In the genomic region with DNA sequence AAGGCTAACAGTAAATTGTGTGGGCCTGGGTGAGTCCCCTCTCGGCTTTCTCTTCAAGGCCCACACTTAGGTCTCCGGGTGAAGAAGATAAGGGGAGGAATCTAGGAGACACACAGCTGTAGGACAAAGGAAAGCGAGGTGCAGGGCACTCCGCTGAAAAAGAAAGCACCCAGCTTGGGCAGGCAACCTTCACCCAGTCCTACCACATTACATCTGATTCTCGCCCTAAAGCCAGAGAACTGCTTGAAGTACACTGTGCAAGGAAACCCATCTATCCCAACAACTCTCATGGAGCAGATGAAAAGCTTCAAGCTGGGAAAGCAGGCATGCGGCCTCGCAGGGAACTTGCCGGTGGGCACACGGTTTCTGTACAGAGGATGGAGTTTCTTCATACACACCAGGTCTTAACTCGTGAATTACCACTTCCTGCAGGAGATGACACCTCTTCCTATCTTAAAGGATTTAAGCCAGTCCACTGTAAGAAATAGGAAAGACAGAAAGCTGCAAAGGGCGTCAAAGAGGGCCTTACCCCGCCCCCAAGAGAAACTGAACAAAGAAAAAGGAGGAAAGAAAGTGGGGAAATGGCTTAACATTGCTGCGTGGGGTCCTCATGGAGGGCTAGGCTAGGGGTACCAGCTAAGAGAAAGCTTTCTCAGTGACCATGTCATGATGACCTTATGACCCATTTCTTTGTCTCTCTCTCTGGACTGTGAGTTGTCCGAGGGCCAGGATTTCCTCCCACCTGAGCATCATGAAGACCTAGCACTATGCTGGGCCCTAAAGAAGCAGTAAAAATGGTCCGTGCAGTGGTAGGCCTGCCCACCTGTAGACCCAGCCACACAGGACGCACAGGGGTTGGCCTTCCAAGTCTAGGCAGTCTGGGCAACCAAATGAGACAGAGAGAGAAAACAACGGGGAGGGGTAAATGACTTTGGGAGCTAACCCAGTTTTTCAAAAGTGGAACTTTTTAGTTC, we compare ENCODE assay signal across 8 mouse cellular contexts. TPM values are rescaled to one million over a fixed set of nuclear protein-coding genes. Genes with fewer than 3 reads are reported as not detected.
DNase-seq lines count a peak whose midpoint lies in the region; ATAC-seq and TF ChIP-seq lines count a peak whose summit lies in the region.

No protein-coding gene starts in this region.

- TF ChIP-seq CTCF in CH12.LX (conservative IDR thresholded peaks at IDR 0.05 in 1 of 2, IDR thresholded peaks at IDR 0.05 in 1 of 2; ENCODE audit: low read depth in 2 of 2, low read length in 2 of 2): no peak
- no peak for TF ChIP-seq CTCF in forebrain, postnatal 0 days (IDR thresholded peaks at IDR 0.05; ENCODE audit: low read depth)

- dilution Hi-C loops in CH12.LX (cut with MboI; ENCODE audit: extremely low pct_ligation_motif_present, extremely low pct_unique_long_range_greater_than_20kb, low sequenced_read_pairs): no loop called here

- peak; percentile 24 for DNase-seq in cerebellum, adult 11 months
- DNase-seq in CH12.LX (ENCODE audit: extremely low read depth): no peak
- no peak for DNase-seq in forebrain, postnatal 0 days
- peak; percentile 46 for DNase-seq in kidney, adult 18-20 months
- DNase-seq in layer of hippocampus, postnatal 10 days (ENCODE audit: low spot score in 2 of 2): no peak
- DNase-seq in embryo, embryonic 10 days (ENCODE audit: low spot score): no peak

- H3K4me2 ChIP-seq in CH12.LX (ENCODE audit: insufficient read depth, low read depth, poor library complexity, severe bottlenecking): peak overlapping the region; percentile 83
- peak overlapping the region; percentile 89 for H3K4me2 ChIP-seq in forebrain, postnatal 0 days (ENCODE audit: low read depth)
- H3K4me2 ChIP-seq in midbrain, embryonic 13.5 days (replicated peaks): peak overlapping the region; percentile 72

- H3K4me1 ChIP-seq in CH12.LX (ENCODE audit: control insufficient read depth in 1 of 2, insufficient read depth in 2 of 2): peaks cover 4 to 33% of the 10 kb centered on the region in 2 experiments
- H3K4me1 ChIP-seq in forebrain, postnatal 0 days (ENCODE audit: insufficient read depth): peaks cover 24% of the 10 kb centered on the region
- peaks cover 32% of the 10 kb centered on the region for H3K4me1 ChIP-seq in midbrain, embryonic 13.5 days (replicated peaks)

- no peak for ATAC-seq in cerebellum, adult (ENCODE audit: insufficient number of reproducible peaks, low FRiP score, low TSS enrichment)
- no peak for ATAC-seq in forebrain, postnatal 0 days
- 0 out of 2 replicates have a peak, but pooled peaks have one; percentile 0 for ATAC-seq in midbrain, embryonic 13.5 days

- no peaks in the 10 kb centered on the region for H3K27me3 ChIP-seq in CH12.LX (replicated peaks)
- no peaks in the 10 kb centered on the region for H3K27me3 ChIP-seq in forebrain, postnatal 0 days (ENCODE audit: insufficient read depth, low read length)
- H3K27me3 ChIP-seq in midbrain, embryonic 13.5 days: no peaks in the 10 kb centered on the region

- 46% methylated on average over 17 of the region's 17 CpGs for WGBS in forebrain, postnatal 0 days
- 44% methylated on average over 17 of the region's 17 CpGs for WGBS in midbrain, embryonic 13.5 days

- peak overlapping the region; percentile 47 for H3K27ac ChIP-seq in CH12.LX (ENCODE audit: insufficient read depth, low read depth)
- peak overlapping the region; percentile 100 for H3K27ac ChIP-seq in forebrain, postnatal 0 days (ENCODE audit: low read depth, low read length)
- H3K27ac ChIP-seq in midbrain, embryonic 13.5 days: peak overlapping the region; percentile 100

- TF ChIP-seq EP300 in CH12.LX (IDR thresholded peaks at IDR 0.05; ENCODE audit: low read length): no peak

- TF ChIP-seq RAD21 in CH12.LX (IDR thresholded peaks at IDR 0.05; ENCODE audit: low read depth, low read length): no peak

- peaks cover 0 to 7% of the 10 kb centered on the region in 2 experiments for H3K36me3 ChIP-seq in CH12.LX (replicated peaks in 1 of 2; ENCODE audit: control insufficient read depth in 1 of 2, insufficient read depth in 1 of 2, low read length in 1 of 2)
- no peaks in the 10 kb centered on the region for H3K36me3 ChIP-seq in forebrain, postnatal 0 days (ENCODE audit: insufficient read depth)
- H3K36me3 ChIP-seq in midbrain, embryonic 13.5 days: no peaks in the 10 kb centered on the region

- H3K4me3 ChIP-seq in CH12.LX (replicated peaks in 1 of 3; ENCODE audit: low read depth in 2 of 3, low read length in 2 of 3, poor library complexity in 1 of 3): peak overlapping the region; percentile 49 to 76 (median 76)
- H3K4me3 ChIP-seq in forebrain, postnatal 0 days (ENCODE audit: low read depth, low read length): peak overlapping the region; percentile 94
- peak overlapping the region; percentile 92 for H3K4me3 ChIP-seq in midbrain, embryonic 13.5 days (replicated peaks)

- no peaks in the 10 kb centered on the region for H3K9me3 ChIP-seq in CH12.LX (replicated peaks; ENCODE audit: low read length)
- H3K9me3 ChIP-seq in forebrain, postnatal 0 days (ENCODE audit: low read length): no peaks in the 10 kb centered on the region
- no peaks in the 10 kb centered on the region for H3K9me3 ChIP-seq in midbrain, embryonic 13.5 days

- peaks cover 15% of the 10 kb centered on the region for H3K79me2 ChIP-seq in CH12.LX (replicated peaks; ENCODE audit: control insufficient read depth, extremely low read depth, insufficient read depth, poor library complexity, severe bottlenecking)

- TF ChIP-seq POLR2A in CH12.LX (IDR thresholded peaks at IDR 0.05; ENCODE audit: low read depth, low read length): no peak

- H3K9ac ChIP-seq in CH12.LX (ENCODE audit: insufficient read depth, low read depth): peak overlapping the region; percentile 78
- peak overlapping the region; percentile 100 for H3K9ac ChIP-seq in forebrain, postnatal 0 days
- H3K9ac ChIP-seq in midbrain, embryonic 13.5 days (replicated peaks): peak overlapping the region; percentile 76

- in situ Hi-C loops in CH12.LX (cut with MboI; ENCODE audit: low pct_ligation_motif_present, low pct_unique_long_range_greater_than_20kb, low sequenced_read_pairs): loop anchor here (5.0 kb wide), 1 partner anchor 179 kb away; no protein-coding TSS in a partner anchor

TF ChIP-seq in CH12.LX, 34 proteins besides CTCF, POLR2A, EP300 and RAD21:
- TF ChIP-seq TCF12 (IDR thresholded peaks at IDR 0.05; ENCODE audit: low read depth, low read length) (no peak), PAX5 (IDR thresholded peaks at IDR 0.05; ENCODE audit: low read length) (no peak), SIN3A (IDR thresholded peaks at IDR 0.05; ENCODE audit: low read length) (no peak), ETS1 (conservative IDR thresholded peaks at IDR 0.05; ENCODE audit: low read depth, low read length) (no peak), MEF2A (IDR thresholded peaks at IDR 0.05; ENCODE audit: borderline replicate concordance, low read depth, low read length) (no peak), ELF1 (IDR thresholded peaks at IDR 0.05; ENCODE audit: low read depth, low read length) (no peak), JUND (conservative IDR thresholded peaks at IDR 0.05; ENCODE audit: low read depth, low read length) (no peak), POLR2AphosphoS2 (IDR thresholded peaks at IDR 0.05; ENCODE audit: low read depth, low read length) (no peak), BHLHE40 (IDR thresholded peaks at IDR 0.05; ENCODE audit: low read depth, low read length) (no peak), RCOR1 (conservative IDR thresholded peaks at IDR 0.05; ENCODE audit: low read depth, low read length) (no peak), MAX (IDR thresholded peaks at IDR 0.05; ENCODE audit: low read length) (no peak)
TF ChIP-seq in CH12.LX: peak in this region for 0.

RNA-seq across cellular contexts. Expression of a gene that starts 1.1 kb away (rescaled TPM):
- total RNA-seq in CH12.LX (2012; rRNA removed) (47.5 and 52.9 TPM in 2 replicates), CH12.LX (2014; rRNA removed) (41.8 and 42.1 TPM in 2 replicates)
- 48.6 and 54.1 TPM in 2 replicates for polyA plus RNA-seq in CH12.LX (2012; ENCODE audit: insufficient read length, low read depth)
- 278 and 289 TPM in 2 replicates for total RNA-seq in forebrain, postnatal 0 days (2014; rRNA removed)
- polyA plus RNA-seq in forebrain, postnatal 0 days (2015; fragmentation: Nextera tagmentation; extraction: Ambion mirVana): 69.9 and 78.9 TPM in 2 replicates
- 55.1 and 67.8 TPM in 2 replicates for polyA plus RNA-seq in midbrain, embryonic 13.5 days (2015; fragmentation: Nextera tagmentation; extraction: Ambion mirVana)
- total RNA-seq in layer of hippocampus, postnatal 10 days (2021): 100 to 1,000 TPM; 303 to 334 TPM

Comparison
In these comparisons a context has a peak if more than half of its experiments do, and no peak if none do; other contexts are left out.
1. DNase-seq: peak in cerebellum, adult 11 months (single experiment) and kidney, adult 18-20 months (single experiment); none in CH12.LX (single experiment), forebrain, postnatal 0 days (single experiment), layer of hippocampus, postnatal 10 days (0 of 2) and embryo, embryonic 10 days (single experiment).
2. H3K27ac ChIP-seq: peak in every context shown above with its lines; median percentile 100 in forebrain, postnatal 0 days; 100 in midbrain, embryonic 13.5 days; 47 in CH12.LX.
3. Peak in every context shown above with its lines, with median percentiles within 50 percentile points of each other: H3K4me2 ChIP-seq, H3K4me3 ChIP-seq and H3K9ac ChIP-seq.